8 mouse cellular contexts compared by ENCODE assay signal in the genomic region with DNA sequence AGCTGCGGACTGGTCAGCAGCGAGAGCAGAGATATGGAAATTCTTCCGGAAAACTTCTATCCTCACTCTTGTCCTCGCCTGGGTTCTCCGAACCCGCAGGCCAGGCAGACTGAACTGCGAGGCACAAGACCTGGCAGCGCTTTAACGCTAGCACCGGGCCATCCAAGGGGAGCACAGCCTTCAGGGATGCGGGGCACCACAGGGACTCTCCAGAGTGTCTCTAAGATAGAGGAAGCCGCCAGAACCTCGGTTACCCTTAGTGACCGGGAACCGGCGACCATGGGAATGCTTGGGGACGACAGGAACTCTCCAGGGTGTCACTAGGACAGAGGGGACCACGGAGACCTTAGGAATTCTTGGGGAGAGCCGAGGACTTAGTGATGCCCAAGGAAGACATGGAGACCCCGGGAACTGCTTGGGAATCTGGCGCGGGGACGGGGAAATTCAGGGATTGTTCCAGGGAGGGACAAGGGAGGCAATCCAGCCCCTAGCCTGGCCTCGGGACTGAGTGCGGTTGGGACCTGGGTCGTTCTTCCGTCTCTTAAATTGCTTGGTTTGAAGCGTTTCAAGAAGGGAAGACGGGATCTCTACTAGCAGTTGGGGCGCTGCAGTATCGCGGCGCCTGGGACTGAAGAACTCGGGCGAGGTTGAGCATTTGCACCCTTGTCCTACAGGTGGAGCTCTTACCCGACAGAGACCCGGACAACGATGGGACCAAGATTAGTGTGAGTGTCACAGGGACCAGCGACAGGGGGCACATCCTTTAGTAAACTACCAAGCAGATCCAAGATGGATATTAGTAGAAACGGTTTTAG. TPM values are rescaled to one million over a fixed set of nuclear protein-coding genes. Genes with fewer than 3 reads are reported as not detected.
DNase-seq lines count a peak whose midpoint lies in the region; ATAC-seq and TF ChIP-seq lines count a peak whose summit lies in the region.

No protein-coding gene starts in this region.

- peak; percentile 35 for DNase-seq in c-Kit-positive CD71-negative TER-119-negative erythroid progenitor cells, embryonic 14.5 days (ENCODE audit: low read depth)
- DNase-seq in forebrain, embryonic 11.5 days (ENCODE audit: low spot score) = peak; percentile 86
- DNase-seq in heart, postnatal 10 days = peak; percentile 57 to 62
- peak; percentile 68 to 73 for DNase-seq in kidney, postnatal 4 days
- peak in 1 of 3 experiments; percentile 1 for DNase-seq in liver, embryonic 14.5 days (ENCODE audit: low read depth in 3 of 3, low spot score in 3 of 3)
- DNase-seq in MN1 (ENCODE audit: low spot score) = no peak

- ATAC-seq in forebrain, embryonic 11.5 days (replicated peaks; ENCODE audit: low FRiP score) = peak; percentile 85
- ATAC-seq in liver, embryonic 14.5 days (ENCODE audit: insufficient read depth) = peak; percentile 23; the same call in 1 of the 2 replicates
- ATAC-seq in neural tube, embryonic 15.5 days (ENCODE audit: low FRiP score) = peak; percentile 58

- peaks cover 42% of the 10 kb centered on the region for H3K27me3 ChIP-seq in E14TG2a.4 (ENCODE audit: insufficient read depth, low read length)
- H3K27me3 ChIP-seq in forebrain, embryonic 11.5 days (ENCODE audit: control insufficient read depth, insufficient read depth, low read length) = peaks cover 23% of the 10 kb centered on the region
- peaks cover 36% of the 10 kb centered on the region for H3K27me3 ChIP-seq in liver, embryonic 14.5 days (ENCODE audit: control insufficient read depth, insufficient read depth, low read length)
- H3K27me3 ChIP-seq in neural tube, embryonic 15.5 days (replicated peaks) = peaks cover 10% of the 10 kb centered on the region

- H3K27ac ChIP-seq in forebrain, embryonic 11.5 days (ENCODE audit: low read depth, low read length) = no peak overlapping the region
- no peak overlapping the region for H3K27ac ChIP-seq in liver, embryonic 14.5 days
- 0 out of 2 replicates have a peak overlapping the region, but pooled peaks have one; percentile 41 for H3K27ac ChIP-seq in neural tube, embryonic 15.5 days (replicated peaks)

- intact Hi-C loops in heart, postnatal 10 days (cut with DNase I) = loop anchor here (5.0 to 10.0 kb wide), 2 partner anchors 151 to 694 kb away; partner anchors contain the start of gene Fbxo48

- peak overlapping the region; percentile 73 for H3K4me3 ChIP-seq in E14TG2a.4 (replicated peaks; ENCODE audit: low read length)
- H3K4me3 ChIP-seq in forebrain, embryonic 11.5 days (ENCODE audit: low read depth, low read length) = peak overlapping the region; percentile 41
- no peak overlapping the region for H3K4me3 ChIP-seq in liver, embryonic 14.5 days (ENCODE audit: insufficient read depth in 1 of 2, low read depth in 2 of 2, low read length in 2 of 2)
- H3K4me3 ChIP-seq in neural tube, embryonic 15.5 days (replicated peaks) = peak overlapping the region; percentile 71

- WGBS in forebrain, embryonic 11.5 days = 1% methylated on average over 40 of the region's 40 CpGs
- WGBS in liver, embryonic 14.5 days (ENCODE audit: insufficient replicate concordance) = 1% methylated on average over 40 of the region's 40 CpGs
- under 1% methylated on average over 40 of the region's 40 CpGs for WGBS in neural tube, embryonic 15.5 days

- H3K4me2 ChIP-seq in forebrain, embryonic 11.5 days (ENCODE audit: low read depth, low read length, severe bottlenecking) = peak overlapping the region; percentile 81
- H3K4me2 ChIP-seq in liver, embryonic 14.5 days (ENCODE audit: low read depth) = peak overlapping the region; percentile 28
- peak overlapping the region; percentile 89 for H3K4me2 ChIP-seq in neural tube, embryonic 15.5 days

- TF ChIP-seq EP300 in liver, embryonic 14.5 days (IDR thresholded peaks at IDR 0.05; ENCODE audit: low read depth) = no peak

- no peaks in the 10 kb centered on the region for H3K36me3 ChIP-seq in E14TG2a.4 (ENCODE audit: insufficient read depth, low read length)
- no peaks in the 10 kb centered on the region for H3K36me3 ChIP-seq in forebrain, embryonic 11.5 days (ENCODE audit: control insufficient read depth, insufficient read depth, low read length)
- H3K36me3 ChIP-seq in liver, embryonic 14.5 days (replicated peaks; ENCODE audit: control insufficient read depth, insufficient read depth, low read depth) = no peaks in the 10 kb centered on the region
- no peaks in the 10 kb centered on the region for H3K36me3 ChIP-seq in neural tube, embryonic 15.5 days

- H3K9ac ChIP-seq in forebrain, embryonic 11.5 days (ENCODE audit: low read length) = peak overlapping the region; percentile 59
- no peak overlapping the region for H3K9ac ChIP-seq in liver, embryonic 14.5 days (replicated peaks)
- H3K9ac ChIP-seq in neural tube, embryonic 15.5 days (replicated peaks) = peak overlapping the region; percentile 53

- H3K4me1 ChIP-seq in E14TG2a.4 (replicated peaks; ENCODE audit: low read depth, low read length) = peaks cover 14% of the 10 kb centered on the region; the same call in 1 of the 2 replicates
- H3K4me1 ChIP-seq in forebrain, embryonic 11.5 days (replicated peaks; ENCODE audit: control insufficient read depth, insufficient read depth, low read length) = peaks cover 2% of the 10 kb centered on the region; the same call in 1 of the 2 replicates
- no peaks in the 10 kb centered on the region for H3K4me1 ChIP-seq in liver, embryonic 14.5 days (replicated peaks; ENCODE audit: control insufficient read depth in 2 of 2, insufficient read depth in 2 of 2, low read length in 1 of 2)
- H3K4me1 ChIP-seq in neural tube, embryonic 15.5 days = peaks cover 16% of the 10 kb centered on the region

- peak; percentile 42 for TF ChIP-seq CTCF in E14TG2a.4 (conservative IDR thresholded peaks at IDR 0.05; ENCODE audit: low read length)
- TF ChIP-seq CTCF in liver, embryonic 14.5 days (IDR thresholded peaks at IDR 0.05; ENCODE audit: low read depth) = peak; percentile 56

- peaks cover 22% of the 10 kb centered on the region; the same call in 1 of the 2 replicates for H3K9me3 ChIP-seq in E14TG2a.4 (ENCODE audit: low read length)
- no peaks in the 10 kb centered on the region for H3K9me3 ChIP-seq in forebrain, embryonic 11.5 days (ENCODE audit: control insufficient read depth, low read length)
- H3K9me3 ChIP-seq in liver, embryonic 14.5 days (ENCODE audit: control insufficient read depth, low read length) = no peaks in the 10 kb centered on the region
- no peaks in the 10 kb centered on the region for H3K9me3 ChIP-seq in neural tube, embryonic 15.5 days (replicated peaks)

RNA-seq across cellular contexts. Expression of gene Vstm2a, which starts 3.4 kb away (rescaled TPM):
- polyA plus RNA-seq in forebrain, embryonic 11.5 days (2014; fragmentation: Nextera tagmentation; extraction: Ambion mirVana) = 2.8 and 4.0 TPM in 2 replicates
- not detected for total RNA-seq in heart, postnatal 10 days (2021)
- 0.02 and 0.06 TPM in 2 replicates for polyA plus RNA-seq in liver, embryonic 14.5 days (2012; rRNA removed)
- polyA plus RNA-seq in liver, embryonic 14.5 days (2014; fragmentation: Nextera tagmentation; extraction: Ambion mirVana) = 0.13 TPM in 1 of 2 replicates, not detected in the other
- polyA plus RNA-seq in neural tube, embryonic 15.5 days (2015; fragmentation: Nextera tagmentation; extraction: Ambion mirVana) = 74.5 and 89.8 TPM in 2 replicates

Comparison
In these comparisons a context has a peak if more than half of its experiments do, and no peak if none do; other contexts are left out.
1. H3K4me3 ChIP-seq: peak in E14TG2a.4 (single experiment), forebrain, embryonic 11.5 days (single experiment) and neural tube, embryonic 15.5 days (single experiment); none in liver, embryonic 14.5 days (0 of 2).
2. ATAC-seq: peak in every context shown above with its lines; median percentile 85 in forebrain, embryonic 11.5 days; 58 in neural tube, embryonic 15.5 days; 23 in liver, embryonic 14.5 days.
3. H3K4me2 ChIP-seq: peak in every context shown above with its lines; median percentile 89 in neural tube, embryonic 15.5 days; 81 in forebrain, embryonic 11.5 days; 28 in liver, embryonic 14.5 days.
4. RNA of gene Vstm2a, which starts 3.4 kb away (polyA plus RNA-seq): 74.5 to 89.8 TPM in neural tube, embryonic 15.5 days; 2.8 to 4.0 TPM in forebrain, embryonic 11.5 days and 0.02 to 0.13 TPM in liver, embryonic 14.5 days; every median in the first group is over 10 times any median in the second.